Mouse (Mus musculus): ENCODE measurements at regions not wholly inside any gene's neighbourhood (a gene's known extent, or its start where the extent isn't known, plus 50 kb on each side); places are given as distances from the start of the nearest gene placed in this dataset.
"Not testable (repeated sequence)": the region's sequence is repeated elsewhere in the genome, so short reads cannot be mapped to it uniquely, and the experiment has no call there.

DNA sequence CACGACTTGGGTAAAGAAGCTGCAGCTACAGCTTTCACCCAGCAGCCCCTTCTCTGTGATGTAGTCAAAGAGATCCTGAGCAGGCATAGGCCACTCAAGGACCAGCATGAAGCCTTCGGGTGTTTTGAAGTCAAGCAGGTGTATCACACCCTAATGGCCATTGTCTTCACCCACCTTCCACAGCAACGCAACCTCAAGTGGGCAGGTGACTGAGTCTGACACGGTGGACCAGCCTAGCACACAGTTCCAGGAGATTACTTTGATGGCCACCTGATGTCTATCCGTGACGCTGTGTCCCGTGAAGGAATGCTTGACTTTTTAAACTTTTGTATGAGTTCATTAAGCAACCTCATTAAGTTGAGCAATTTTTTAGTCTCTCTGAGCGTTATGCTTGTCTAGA, 57.5 kb upstream of the Gm21119 start:
- not testable (repeated sequence) for TF ChIP-seq CTCF (IDR thresholded peaks at IDR 0.05); POLR2A (IDR thresholded peaks at IDR 0.05; ENCODE audit: insufficient read depth, low read depth, low read length); EP300 (IDR thresholded peaks at IDR 0.05; ENCODE audit: insufficient read depth, low read depth, low read length)

All from heart, adult 2 months (tissue).